Mouse (Mus musculus) heart, adult 2 months (tissue): ENCODE data around the gene Cdk12.

ENCODE experiments used
- CTCF ChIP-seq: fragments of 200-600 bp; IDR thresholded peaks from 2 replicates; pipeline ENCODE4 v1.8.1; 2022; ENCODE audit warnings: antibody characterized with exemption, mild to moderate bottlenecking, moderate library complexity
- EP300 ChIP-seq: fragments of 200-500 bp; IDR thresholded peaks from 2 replicates; pipeline ENCODE4 v1.6.1; 2011; ENCODE audit warnings: low read depth, low read length, control low read depth; ENCODE audit not compliant: insufficient read depth

- TF ChIP-seq EP300 (no peak), CTCF (no peak)
Measured at GRCm38 (mm10) chr11:98326741-98327135, 123.9 kb downstream of the Cdk12 start.
